Mouse (Mus musculus) c-Kit-negative CD71-positive TER-119-positive erythroid progenitor cells, embryonic 14.5 days (primary cell): Measurements from ENCODE around the gene Mrpl2.

Source experiments
- DNase-seq: peaks from one replicate; pipeline ENCODE4 v3.0.0-alpha.2; 2013; ENCODE audit warnings: low read depth, low spot score

The Mrpl2 gene

GRCm38 (mm10) chr17:46624598-46624997 is 21.4 kb upstream of the Mrpl2 start:
- no peak for DNase-seq

GRCm38 (mm10) chr17:46627409-46627808 is 18.6 kb upstream of the Mrpl2 start:
- DNase-seq: no peak

- no peak for DNase-seq
Measured at GRCm38 (mm10) chr17:46628471-46628790, 17.6 kb upstream of the Mrpl2 start.

GRCm38 (mm10) chr17:46628791-46629684 is 17.0 kb upstream of the Mrpl2 start, which contains the start of gene Ptk7:
Gene Ptk7 (minus strand): TSS chr17:46629504.
- DNase-seq: no peak

GRCm38 (mm10) chr17:46629685-46630441 is 16.2 kb upstream of the Mrpl2 start:
- DNase-seq: no peak

- no peak for DNase-seq
Measured at GRCm38 (mm10) chr17:46636831-46637523, 9.1 kb upstream of the Mrpl2 start.

GRCm38 (mm10) chr17:46639929-46640328 is 6.1 kb upstream of the Mrpl2 start:
- DNase-seq: no peak

- DNase-seq: no peak
Measured at GRCm38 (mm10) chr17:46642060-46642459, 4.0 kb upstream of the Mrpl2 start.

GRCm38 (mm10) chr17:46644152-46644805 is 1.8 kb upstream of the Mrpl2 start:
- DNase-seq: no peak

GRCm38 (mm10) chr17:46644916-46645475 is 1.0 kb upstream of the Mrpl2 start:
- peak; percentile 22 for DNase-seq

- no peak for DNase-seq
Measured at GRCm38 (mm10) chr17:46646322-46646662, 263 bp downstream of the Mrpl2 start.

- DNase-seq: no peak
Measured at GRCm38 (mm10) chr17:46647279-46647678, 1.2 kb downstream of the Mrpl2 start.

- DNase-seq: no peak
Measured at GRCm38 (mm10) chr17:46648436-46648835, 2.4 kb downstream of the Mrpl2 start.

GRCm38 (mm10) chr17:46649811-46650210 is 3.8 kb downstream of the Mrpl2 start:
- DNase-seq: no peak

GRCm38 (mm10) chr17:46650232-46651031 is 4.4 kb downstream of the Mrpl2 start, which contains the start of gene Cul7:
Gene Cul7 (plus strand): TSS chr17:46650337.
- peak; percentile 54 for DNase-seq

- no peak for DNase-seq
Measured at GRCm38 (mm10) chr17:46651292-46651691, 5.3 kb downstream of the Mrpl2 start.

- no peak for DNase-seq
Measured at GRCm38 (mm10) chr17:46651755-46652547, 5.9 kb downstream of the Mrpl2 start.

- DNase-seq: no peak
Measured at GRCm38 (mm10) chr17:46656054-46656453, 10.0 kb downstream of the Mrpl2 start.

GRCm38 (mm10) chr17:46661351-46661750 is 15.3 kb downstream of the Mrpl2 start:
- DNase-seq: no peak

- no peak for DNase-seq
Measured at GRCm38 (mm10) chr17:46661981-46662380, 16.0 kb downstream of the Mrpl2 start.
